Mouse (Mus musculus): ENCODE data around the gene Vps29.

The Vps29 gene

DNA sequence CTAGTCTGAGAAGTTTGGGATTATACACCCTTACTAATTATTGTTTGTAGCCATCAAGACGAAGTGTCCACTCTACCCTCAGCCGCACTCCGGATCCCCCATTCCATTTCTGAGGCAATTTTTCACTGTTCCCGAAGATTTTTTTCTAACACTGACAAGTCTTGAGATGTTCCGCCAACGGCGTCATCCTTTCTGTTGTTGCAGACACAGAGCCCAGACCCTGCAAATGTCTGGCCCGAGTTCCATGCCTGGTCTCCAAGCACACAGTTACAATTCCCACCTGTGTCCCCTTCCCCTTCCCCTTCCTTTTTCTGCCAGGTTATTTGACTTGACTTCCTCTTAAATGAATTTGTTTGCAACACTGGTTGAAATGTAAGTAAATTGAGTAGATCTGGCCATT, 45.7 kb downstream of the Vps29 start:
- no peak for DNase-seq (ENCODE audit: low read depth)

DNA sequence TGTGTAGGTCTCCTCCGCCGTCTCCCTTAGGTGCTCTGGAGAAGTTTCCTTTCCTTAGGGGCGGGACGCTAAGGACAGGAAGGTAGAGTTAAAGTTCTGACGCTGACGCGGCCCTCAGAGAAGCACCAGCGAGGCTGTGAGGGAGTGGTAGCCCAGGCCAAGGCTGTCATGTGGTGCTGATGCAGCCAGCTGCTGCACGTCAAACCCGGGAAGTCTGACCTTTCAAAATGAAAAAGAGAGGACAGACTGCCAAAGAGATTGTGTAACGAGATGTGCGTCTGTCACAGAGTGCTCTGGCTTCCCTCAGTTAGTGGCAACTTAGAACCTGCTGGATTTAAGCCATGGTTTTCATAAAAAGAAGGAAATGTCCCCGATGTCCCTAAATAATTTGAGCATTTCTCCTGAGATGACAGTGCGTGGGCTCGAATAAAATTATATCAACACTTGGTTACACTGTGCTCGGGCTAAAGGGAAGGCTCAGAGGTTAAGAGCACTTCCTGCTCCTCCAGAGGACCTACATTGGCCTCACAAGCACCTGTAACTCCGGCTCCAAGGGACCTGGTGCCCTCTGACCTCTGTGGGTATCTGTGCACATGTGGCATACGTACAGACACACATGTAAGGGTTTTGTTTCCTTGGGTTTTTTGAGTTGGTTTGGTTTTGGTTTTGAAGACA, 46.6 kb downstream of the Vps29 start:
- DNase-seq (ENCODE audit: low read depth) = no peak

GRCm38 (mm10) chr5:122401303-122401640, 47.1 kb downstream of the Vps29 start:
- DNase-seq (ENCODE audit: low read depth) = no peak

GRCm38 (mm10) chr5:122402160-122402559, 48.0 kb downstream of the Vps29 start:
- no peak for DNase-seq (ENCODE audit: low read depth)

- DNase-seq (ENCODE audit: low read depth) = no peak
Observed at GRCm38 (mm10) chr5:122402772-122403171, 48.6 kb downstream of the Vps29 start.

DNA sequence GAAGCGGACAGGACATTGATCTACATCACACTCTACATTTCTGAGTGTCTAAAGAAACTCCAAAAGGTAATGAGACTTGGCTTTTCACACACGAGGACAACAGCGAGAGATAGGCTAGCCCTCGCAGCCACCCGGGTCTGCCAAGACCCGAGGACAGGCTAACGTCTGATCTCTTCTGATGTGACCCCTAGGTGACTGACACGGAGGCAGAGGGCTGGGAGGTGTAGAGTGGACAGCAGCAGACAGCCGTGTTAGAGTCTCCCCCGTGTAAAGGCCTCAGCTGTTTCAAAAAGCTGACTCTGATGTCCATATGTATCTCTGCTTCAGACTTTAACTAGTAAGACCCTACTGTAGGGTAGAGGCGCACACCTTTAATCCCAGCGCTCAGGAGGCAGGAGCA, 49.2 kb downstream of the Vps29 start:
- DNase-seq (ENCODE audit: low read depth) = no peak

DNA sequence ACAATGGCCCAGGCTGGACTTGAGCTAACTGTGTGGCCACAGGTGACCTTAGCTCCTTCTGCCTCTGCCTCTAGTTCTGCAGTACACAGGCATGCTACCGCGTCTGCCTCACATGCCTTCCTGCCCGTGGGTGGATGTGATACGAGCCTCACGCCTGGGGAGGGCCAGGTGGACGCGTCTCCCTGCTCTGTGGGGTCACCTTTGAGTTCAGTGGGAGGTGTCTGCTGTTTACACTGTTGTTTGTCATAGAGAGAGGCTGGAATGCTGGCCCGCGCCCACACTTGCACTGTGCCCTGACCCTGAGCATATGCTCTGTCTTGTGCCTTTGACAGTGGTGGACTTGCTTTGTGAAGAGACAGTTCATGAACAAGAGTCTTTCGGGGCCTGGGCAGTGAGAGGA, 51.4 kb downstream of the Vps29 start:
- no peak for DNase-seq (ENCODE audit: low read depth)

- DNase-seq (ENCODE audit: low read depth) = no peak
Observed at GRCm38 (mm10) chr5:122409692-122410645, 55.8 kb downstream of the Vps29 start.

GRCm38 (mm10) chr5:122411892-122412291, 57.7 kb downstream of the Vps29 start:
- no peak for DNase-seq (ENCODE audit: low read depth)

DNA sequence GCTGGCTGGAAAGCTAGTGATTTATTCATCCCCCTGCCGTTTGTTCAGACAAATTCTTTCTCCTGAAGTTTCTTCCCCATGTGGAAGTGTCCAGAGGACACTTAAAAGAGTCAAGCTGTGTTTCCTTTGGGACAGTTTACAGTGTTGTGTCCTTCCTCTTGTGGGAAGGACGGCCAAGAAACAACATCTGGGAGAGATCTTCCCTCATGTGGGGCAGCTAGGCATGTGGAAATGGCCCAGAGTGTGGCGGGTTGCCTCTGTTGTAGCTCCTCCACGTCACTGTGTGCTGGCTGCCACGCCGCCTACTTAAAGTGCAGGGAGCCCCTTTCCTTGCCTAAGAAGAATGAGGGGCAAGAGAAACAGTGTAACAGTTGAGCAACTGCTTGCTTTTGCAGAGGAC, 58.7 kb downstream of the Vps29 start:
- DNase-seq (ENCODE audit: low read depth) = no peak

DNA sequence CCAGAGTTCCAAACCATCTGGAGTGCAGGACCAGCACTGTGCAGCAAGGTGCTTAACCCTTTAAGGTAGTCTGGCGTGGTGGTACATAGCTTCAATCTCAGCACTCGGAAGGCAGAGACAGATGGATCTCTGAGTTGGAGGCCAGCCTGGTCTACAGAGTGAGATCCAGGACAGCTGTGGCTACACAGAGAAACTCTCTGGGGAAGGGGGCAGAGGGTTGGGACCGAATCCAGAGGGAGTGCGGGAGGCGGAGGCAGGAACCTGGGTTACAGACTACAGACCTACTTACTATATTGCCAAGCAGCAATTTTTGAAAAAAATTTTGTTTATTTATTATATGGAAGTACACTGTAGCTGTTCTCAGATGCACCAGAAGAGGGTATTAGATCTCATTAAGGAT, 60.2 kb downstream of the Vps29 start:
- DNase-seq (ENCODE audit: low read depth) = no peak

Measured in c-Kit-positive CD71-positive TER-119-negative erythroid progenitor cells, embryonic 14.5 days (primary cell).